Mouse (Mus musculus) MEL (cell line): ENCODE measurements around the gene Trmt1.

ENCODE experiments used
- MYB ChIP-seq: IDR thresholded peaks from 2 replicates; pipeline ENCODE4 v1.6.1; 2011; ENCODE audit warnings: mild to moderate bottlenecking, low read depth, low read length, improper control_type of control experiment
- RCOR1 ChIP-seq: IDR thresholded peaks from 2 replicates; pipeline ENCODE4 v1.6.1; 2012; ENCODE audit warnings: low read depth, mild to moderate bottlenecking, inconsistent platforms, low read length, improper control_type of control experiment

- TF ChIP-seq MYB (no peak), RCOR1 (no peak)
Measured at GRCm38 (mm10) chr8:84702561-84702960, 16.5 kb downstream of the Trmt1 start.
